Mouse (Mus musculus): ENCODE data around the gene Efcab2. TPM values are rescaled to one million over a fixed set of nuclear protein-coding genes. Genes with fewer than 3 reads are reported as not detected.

Gene Efcab2
- polyA plus RNA-seq, 2 experiments: 0.64 to 4.3 TPM

DNA sequence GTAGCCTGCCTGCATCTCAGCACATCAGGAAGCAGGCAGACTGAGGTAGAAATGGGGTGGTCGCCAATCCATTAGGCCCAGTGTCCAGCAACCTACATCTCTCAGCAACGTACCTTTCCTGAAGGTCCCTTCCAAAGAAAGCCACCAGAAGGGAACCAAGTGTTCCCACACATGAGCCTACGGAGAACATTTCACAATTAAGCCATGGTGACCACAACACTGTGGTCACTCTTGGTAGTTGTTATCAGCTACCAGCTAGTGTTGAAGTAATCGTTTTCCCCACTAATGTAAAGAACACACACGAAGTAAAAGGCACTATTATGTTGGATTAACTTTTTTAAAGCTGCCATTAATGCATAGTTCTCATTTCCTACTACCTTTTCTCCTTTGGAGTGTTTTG lies 85.8 kb downstream of the Efcab2 start:
- H3K36me3 ChIP-seq (replicated peaks; ENCODE audit: control insufficient read depth, insufficient read depth, low read depth): no peaks in the 10 kb centered on the region
- WGBS (ENCODE audit: insufficient replicate concordance): 27% methylated on average over 5 of the region's 5 CpGs
- no peak overlapping the region for H3K4me2 ChIP-seq (ENCODE audit: low read depth)
- TF ChIP-seq CTCF (IDR thresholded peaks at IDR 0.05; ENCODE audit: low read depth): no peak
- TF ChIP-seq EP300 (IDR thresholded peaks at IDR 0.05; ENCODE audit: low read depth): no peak
- no peak overlapping the region for H3K27ac ChIP-seq
- no peaks in the 10 kb centered on the region for H3K27me3 ChIP-seq (ENCODE audit: control insufficient read depth, insufficient read depth, low read length)
- no peak overlapping the region for H3K9ac ChIP-seq (replicated peaks)
- no peak for DNase-seq (ENCODE audit: low read depth in 3 of 3, low spot score in 3 of 3)
- H3K9me3 ChIP-seq (ENCODE audit: control insufficient read depth, low read length): no peaks in the 10 kb centered on the region
- no peaks in the 10 kb centered on the region for H3K4me1 ChIP-seq (replicated peaks; ENCODE audit: control insufficient read depth in 2 of 2, insufficient read depth in 2 of 2, low read length in 1 of 2)
- ATAC-seq (ENCODE audit: insufficient read depth): no peak
- no peak overlapping the region for H3K4me3 ChIP-seq (ENCODE audit: insufficient read depth in 1 of 2, low read depth in 2 of 2, low read length in 2 of 2)

DNA sequence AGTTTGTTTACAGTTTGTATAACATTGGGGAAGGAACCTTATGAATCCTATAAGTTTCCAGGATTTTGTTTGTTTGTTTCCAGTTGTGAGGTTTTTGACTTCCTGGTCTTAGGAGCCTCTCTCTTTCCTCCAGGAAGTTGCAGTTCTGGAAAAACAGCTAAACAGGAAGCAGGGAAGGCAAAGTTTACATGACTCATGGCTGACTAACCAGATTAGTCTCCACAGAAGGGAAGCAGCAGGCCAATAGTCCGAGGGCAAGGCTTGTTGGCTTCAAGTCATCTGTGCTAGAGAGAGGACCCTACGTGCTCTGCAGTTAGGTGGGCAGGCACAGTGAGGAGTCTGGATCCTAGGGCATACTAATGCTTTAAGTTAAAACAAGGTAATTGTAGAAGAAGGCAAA lies 86.6 kb downstream of the Efcab2 start:
- no peaks in the 10 kb centered on the region for H3K36me3 ChIP-seq (replicated peaks; ENCODE audit: control insufficient read depth, insufficient read depth, low read depth)
- no peak overlapping the region for H3K9ac ChIP-seq (replicated peaks)
- H3K4me1 ChIP-seq (replicated peaks; ENCODE audit: control insufficient read depth in 2 of 2, insufficient read depth in 2 of 2, low read length in 1 of 2): no peaks in the 10 kb centered on the region
- no peak overlapping the region for H3K27ac ChIP-seq
- ATAC-seq (ENCODE audit: insufficient read depth) (no peak), DNase-seq (ENCODE audit: low read depth in 3 of 3, low spot score in 3 of 3) (no peak)
- no peaks in the 10 kb centered on the region for H3K9me3 ChIP-seq (ENCODE audit: control insufficient read depth, low read length)
- H3K4me3 ChIP-seq (ENCODE audit: insufficient read depth in 1 of 2, low read depth in 2 of 2, low read length in 2 of 2): no peak overlapping the region
- H3K27me3 ChIP-seq (ENCODE audit: control insufficient read depth, insufficient read depth, low read length): no peaks in the 10 kb centered on the region
- 28% methylated on average over 2 of the region's 2 CpGs for WGBS (ENCODE audit: insufficient replicate concordance)
- no peak overlapping the region for H3K4me2 ChIP-seq (ENCODE audit: low read depth)
- no peak for TF ChIP-seq CTCF (IDR thresholded peaks at IDR 0.05; ENCODE audit: low read depth)
- no peak for TF ChIP-seq EP300 (IDR thresholded peaks at IDR 0.05; ENCODE audit: low read depth)

DNA sequence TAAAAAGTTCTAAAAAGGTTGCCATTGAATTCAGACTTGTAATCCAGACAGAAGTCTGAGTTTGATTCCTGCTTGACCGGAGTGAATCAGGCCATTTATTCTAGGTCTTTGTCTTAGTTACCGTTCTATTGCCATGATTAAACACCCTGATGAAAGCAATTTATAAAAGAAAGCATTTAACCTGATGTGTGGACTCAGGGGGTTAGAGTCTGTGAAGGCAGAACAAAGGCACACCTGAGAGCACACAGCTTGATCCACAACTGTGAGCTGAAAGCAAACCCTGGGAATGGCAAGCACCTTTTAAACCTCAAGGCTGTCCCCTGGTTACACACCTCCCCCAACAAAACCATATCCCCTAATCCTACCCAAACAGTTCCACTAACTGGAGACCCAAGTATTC lies 90.3 kb downstream of the Efcab2 start:
- TF ChIP-seq CTCF (IDR thresholded peaks at IDR 0.05; ENCODE audit: low read depth) (no peak), EP300 (IDR thresholded peaks at IDR 0.05; ENCODE audit: low read depth) (no peak)
- Histone ChIP-seq H3K9me3 (ENCODE audit: control insufficient read depth, low read length) (no peaks in the 10 kb centered on the region), H3K4me3 (ENCODE audit: insufficient read depth in 1 of 2, low read depth in 2 of 2, low read length in 2 of 2) (no peak overlapping the region), H3K27me3 (ENCODE audit: control insufficient read depth, insufficient read depth, low read length) (no peaks in the 10 kb centered on the region), H3K27ac (no peak overlapping the region), H3K4me2 (ENCODE audit: low read depth) (no peak overlapping the region), H3K36me3 (replicated peaks; ENCODE audit: control insufficient read depth, insufficient read depth, low read depth) (no peaks in the 10 kb centered on the region), H3K9ac (replicated peaks) (no peak overlapping the region), H3K4me1 (replicated peaks; ENCODE audit: control insufficient read depth in 2 of 2, insufficient read depth in 2 of 2, low read length in 1 of 2) (no peaks in the 10 kb centered on the region)
- DNase-seq (ENCODE audit: low read depth in 3 of 3, low spot score in 3 of 3) (no peak), ATAC-seq (ENCODE audit: insufficient read depth) (no peak)
- 70% methylated on average over 2 of the region's 2 CpGs for WGBS (ENCODE audit: insufficient replicate concordance)

DNA sequence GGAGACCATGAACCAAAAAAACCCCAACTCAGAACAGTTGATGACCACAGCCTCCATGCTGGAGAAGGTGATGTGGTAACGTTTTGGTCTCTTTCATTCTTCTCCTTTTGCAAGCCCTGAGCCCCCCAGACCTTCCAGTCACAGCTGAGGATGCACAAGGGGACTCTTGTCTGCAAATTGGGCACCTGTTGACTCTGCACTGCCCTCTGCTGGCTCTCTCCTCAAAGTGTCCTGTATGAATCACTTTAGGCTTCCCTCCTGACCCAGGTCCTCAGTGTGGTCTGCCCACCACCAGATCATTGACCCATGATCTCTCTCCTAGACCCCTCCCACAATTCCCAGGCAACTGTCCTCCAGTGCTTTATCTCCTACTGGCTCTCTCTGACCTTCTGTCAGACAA lies 91.0 kb downstream of the Efcab2 start:
- no peaks in the 10 kb centered on the region for H3K36me3 ChIP-seq (replicated peaks; ENCODE audit: control insufficient read depth, insufficient read depth, low read depth)
- ATAC-seq (ENCODE audit: insufficient read depth) (no peak), DNase-seq (ENCODE audit: low read depth in 3 of 3, low spot score in 3 of 3) (no peak)
- no peaks in the 10 kb centered on the region for H3K9me3 ChIP-seq (ENCODE audit: control insufficient read depth, low read length)
- no peak overlapping the region for H3K4me2 ChIP-seq (ENCODE audit: low read depth)
- 0% methylated on average over 1 of the region's 1 CpGs for WGBS (ENCODE audit: insufficient replicate concordance)
- H3K27me3 ChIP-seq (ENCODE audit: control insufficient read depth, insufficient read depth, low read length): no peaks in the 10 kb centered on the region
- no peak overlapping the region for H3K4me3 ChIP-seq (ENCODE audit: insufficient read depth in 1 of 2, low read depth in 2 of 2, low read length in 2 of 2)
- H3K9ac ChIP-seq (replicated peaks): no peak overlapping the region
- peak; percentile 70 for TF ChIP-seq CTCF (IDR thresholded peaks at IDR 0.05; ENCODE audit: low read depth)
- no peak for TF ChIP-seq EP300 (IDR thresholded peaks at IDR 0.05; ENCODE audit: low read depth)
- no peaks in the 10 kb centered on the region for H3K4me1 ChIP-seq (replicated peaks; ENCODE audit: control insufficient read depth in 2 of 2, insufficient read depth in 2 of 2, low read length in 1 of 2)
- H3K27ac ChIP-seq: no peak overlapping the region

DNA sequence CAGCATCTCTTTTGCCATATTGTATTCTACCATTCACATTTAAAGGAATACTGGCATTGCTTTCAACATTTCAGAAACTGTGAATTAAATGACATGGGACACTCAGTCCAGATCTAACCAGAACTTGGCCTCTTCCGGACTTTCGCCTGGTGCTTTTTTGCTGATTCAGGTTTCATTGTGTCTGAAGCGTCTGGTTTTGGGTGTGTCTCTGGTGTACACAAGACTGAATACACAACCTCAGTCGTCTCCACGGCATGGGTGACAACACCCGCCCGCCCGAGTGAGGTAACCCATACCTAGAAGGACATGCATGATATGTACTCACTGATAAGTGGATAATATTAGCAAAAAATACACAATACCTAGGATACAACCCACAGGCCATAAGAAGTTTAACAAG lies 101.1 kb downstream of the Efcab2 start:
- no peak for TF ChIP-seq CTCF (IDR thresholded peaks at IDR 0.05; ENCODE audit: low read depth)
- H3K4me2 ChIP-seq (ENCODE audit: low read depth): no peak overlapping the region
- 60% methylated on average over 8 of the region's 8 CpGs for WGBS (ENCODE audit: insufficient replicate concordance)

More for the DNA sequence above, 101.1 kb downstream of the Efcab2 start:
- Histone ChIP-seq H3K27me3 (ENCODE audit: control insufficient read depth, insufficient read depth, low read length) (no peaks in the 10 kb centered on the region), H3K4me1 (replicated peaks; ENCODE audit: control insufficient read depth in 2 of 2, insufficient read depth in 2 of 2, low read length in 1 of 2) (no peaks in the 10 kb centered on the region), H3K36me3 (replicated peaks; ENCODE audit: control insufficient read depth, insufficient read depth, low read depth) (no peaks in the 10 kb centered on the region), H3K9me3 (ENCODE audit: control insufficient read depth, low read length) (no peaks in the 10 kb centered on the region), H3K4me3 (ENCODE audit: insufficient read depth in 1 of 2, low read depth in 2 of 2, low read length in 2 of 2) (no peak overlapping the region), H3K9ac (replicated peaks) (no peak overlapping the region), H3K27ac (no peak overlapping the region)
- no peak for DNase-seq (ENCODE audit: low read depth in 3 of 3, low spot score in 3 of 3)
- no peak for ATAC-seq (ENCODE audit: insufficient read depth)
